Mouse (Mus musculus) stomach, postnatal 0 days (tissue): ENCODE data around the gene Plxna4.

Experiments
- CTCF ChIP-seq: IDR thresholded peaks from 2 replicates; pipeline ENCODE4 v1.5.1; 2016; ENCODE audit warnings: antibody characterized with exemption, low read depth, mild to moderate bottlenecking, moderate library complexity
- EP300 ChIP-seq: optimal IDR thresholded peaks from 2 replicates; pipeline ENCODE3; 2016; ENCODE audit warnings: antibody characterized with exemption

GRCm38 (mm10) chr6:32346015-32346414 is 242.0 kb downstream of the Plxna4 start:
- TF ChIP-seq CTCF (no peak), EP300 (no peak)
